Mouse (Mus musculus) liver, embryonic 11.5 days (tissue): ENCODE measurements around the gene Egfl8. TPM values are rescaled to one million over a fixed set of nuclear protein-coding genes. Genes with fewer than 3 reads are reported as not detected.

Experiments used
- ATAC-seq: fragments of 200-750 bp; cut with Nextera tagmentation; replicated peaks from 2 replicates; pipeline ENCODE4 v1.8.0; 2017; ENCODE audit warnings: moderate number of reproducible peaks, mild to moderate bottlenecking, moderate TSS enrichment, moderate library complexity; ENCODE audit not compliant: low FRiP score
- DNase-seq: peaks from one replicate; pipeline ENCODE4 v3.0.0-alpha.2; 2017; ENCODE audit warnings: low spot score
- H3K27ac ChIP-seq: fragments of 300-500 bp; sonication (generic); 2 replicates; pipeline ENCODE4 v1.5.1; 2014; ENCODE audit warnings: mild to moderate bottlenecking, low read depth, low read length, control low read depth
- H3K27me3 ChIP-seq: fragments of 300-500 bp; sonication (generic); replicated peaks from 2 replicates; pipeline ENCODE4 v1.6.1; 2014; ENCODE audit warnings: low read length, mixed read lengths; ENCODE audit not compliant: control insufficient read depth, insufficient read depth
- H3K36me3 ChIP-seq: fragments of 300-500 bp; sonication (generic); 2 replicates; pipeline ENCODE4 v1.6.1; 2014; ENCODE audit warnings: mild to moderate bottlenecking, low read length, moderate library complexity, mixed read lengths; ENCODE audit not compliant: control insufficient read depth, insufficient read depth
- H3K4me1 ChIP-seq: fragments of 300-500 bp; sonication (generic); replicated peaks from 2 replicates; pipeline ENCODE4 v1.6.1; 2014; ENCODE audit warnings: low read length, mixed read lengths; ENCODE audit not compliant: control insufficient read depth, insufficient read depth
- H3K4me2 ChIP-seq: fragments of 300-500 bp; sonication (generic); 2 replicates; pipeline ENCODE4 v1.6.1; 2014; ENCODE audit warnings: mild to moderate bottlenecking, control low read depth, moderate library complexity
- H3K4me3 ChIP-seq: fragments of 300-500 bp; sonication (generic); 2 replicates; pipeline ENCODE4 v1.5.1; 2014; ENCODE audit warnings: low read depth, low read length, control low read depth
- H3K9ac ChIP-seq: fragments of 300-500 bp; sonication (generic); 2 replicates; pipeline ENCODE4 v1.6.1; 2014; ENCODE audit warnings: low read depth, low read length, control low read depth
- H3K9me3 ChIP-seq: fragments of 300-500 bp; sonication (generic); 2 replicates; pipeline ENCODE4 v1.6.1; 2016; ENCODE audit warnings: low read length, inconsistent platforms, mixed read lengths; ENCODE audit not compliant: control insufficient read depth
- WGBS: fragments of 180-500 bp; shearing (Covaris S2); extraction: QIAGEN DNeasy Blood & Tissue Kit; methylation state at CpG from one replicate; pipeline ENCODE4 v1.1.7; 2014; 5-methylcytosine and 5-hydroxymethylcytosine counted together
- polyA plus RNA-seq: library from polyadenylated mRNA; unstranded; fragments of >200 nt; fragmentation: Nextera tagmentation; extraction: Ambion mirVana; gene quantifications from 2 replicates; pipeline ENCODE4 v1.2.1, GENCODE M21; 2014

Egfl8 gene
- polyA plus RNA-seq, 1 experiment from 2014 or later = 1.6 TPM

DNA sequence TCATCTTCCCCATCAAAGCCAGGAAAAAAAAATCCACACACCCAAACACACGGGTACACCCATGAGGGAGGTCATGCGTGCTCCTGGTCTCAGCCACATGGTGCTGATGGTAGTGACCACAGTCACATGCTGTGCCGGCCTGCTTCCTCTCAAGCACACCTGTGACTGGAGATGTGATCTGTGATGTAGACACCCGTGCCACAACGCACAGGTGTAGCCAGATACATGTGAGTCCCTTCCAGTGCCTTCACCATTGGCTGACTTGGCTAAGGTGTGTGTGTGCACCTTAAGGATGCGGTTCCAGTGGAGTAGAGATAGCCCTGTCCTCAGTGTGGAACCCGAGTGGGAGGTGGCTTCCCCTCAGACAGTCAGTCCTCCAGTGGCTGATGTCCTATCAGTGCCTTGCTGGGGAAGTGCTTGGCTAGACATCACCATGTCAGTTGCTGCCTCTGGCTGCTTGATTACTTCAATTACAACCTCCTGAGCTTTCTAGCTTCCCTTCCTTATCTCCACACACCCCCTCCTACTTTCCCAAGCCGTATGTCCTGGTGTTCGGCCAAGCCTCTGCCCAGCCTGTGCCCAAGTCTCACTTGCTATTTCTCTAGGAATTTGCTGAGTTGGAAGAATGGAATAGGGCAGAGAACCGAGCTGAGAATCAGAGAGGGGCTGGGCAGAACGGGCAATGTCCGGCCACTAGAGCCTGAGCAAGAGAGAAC is 43.6 kb upstream of the Egfl8 start:
- ATAC-seq (no peak), DNase-seq (no peak)
- Histone ChIP-seq H3K27me3 (peaks cover 37% of the 10 kb centered on the region), H3K4me1 (peaks cover 12% of the 10 kb centered on the region; the same call in 1 of the 2 replicates), H3K4me2 (no peak overlapping the region), H3K36me3 (no peaks in the 10 kb centered on the region), H3K4me3 (no peak overlapping the region), H3K9me3 (no peaks in the 10 kb centered on the region), H3K9ac (no peak overlapping the region), H3K27ac (no peak overlapping the region)
- 51% methylated on average over 12 of the region's 12 CpGs for WGBS

DNA sequence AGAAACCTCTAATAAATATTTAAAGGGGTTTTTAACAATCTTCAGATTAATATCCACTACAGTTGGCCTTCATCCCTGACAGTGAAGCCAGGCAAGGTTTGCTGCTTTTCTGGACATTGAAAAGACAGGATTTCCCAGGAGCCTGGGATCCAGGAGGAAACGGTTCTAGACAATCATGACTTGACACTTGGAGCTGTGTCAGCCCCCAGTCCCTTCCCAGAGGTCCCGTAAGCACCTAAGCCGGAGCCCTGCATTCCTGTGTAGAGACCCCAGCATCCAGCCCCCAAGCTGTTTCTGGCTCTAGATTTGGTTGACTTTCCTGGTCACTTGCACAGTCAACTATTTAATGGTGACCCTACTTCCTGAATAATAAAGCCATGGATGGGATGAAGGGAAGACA is 42.8 kb upstream of the Egfl8 start:
- Histone ChIP-seq H3K4me2 (no peak overlapping the region), H3K9ac (no peak overlapping the region), H3K36me3 (no peaks in the 10 kb centered on the region; the same call in 1 of the 2 replicates), H3K27ac (no peak overlapping the region), H3K27me3 (peaks cover 36% of the 10 kb centered on the region), H3K4me1 (peaks cover 12% of the 10 kb centered on the region), H3K4me3 (no peak overlapping the region), H3K9me3 (no peaks in the 10 kb centered on the region)
- DNase-seq = no peak
- ATAC-seq = no peak
- 71% methylated on average over 3 of the region's 3 CpGs for WGBS

DNA sequence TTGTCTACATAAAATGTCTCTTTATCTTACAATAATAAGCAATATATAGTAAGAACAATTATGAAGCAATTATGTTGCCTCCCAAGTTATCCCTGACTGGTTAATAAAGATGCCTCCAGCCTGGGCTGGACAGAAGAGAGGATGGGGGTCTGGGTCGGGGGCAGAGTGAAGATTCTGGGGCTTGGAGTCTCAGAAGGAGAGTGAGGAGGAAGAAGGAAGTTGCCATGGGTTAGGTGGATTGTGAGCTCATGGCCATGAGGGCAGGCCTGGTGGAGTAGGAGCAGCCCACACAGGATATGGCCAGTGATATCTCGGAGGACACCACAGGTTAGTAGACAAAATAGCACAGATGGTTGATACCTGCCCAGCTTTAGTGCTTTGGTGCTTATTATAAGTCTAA is 42.4 kb upstream of the Egfl8 start:
- Histone ChIP-seq H3K27me3 (peaks cover 34% of the 10 kb centered on the region), H3K4me2 (no peak overlapping the region), H3K27ac (no peak overlapping the region), H3K9ac (no peak overlapping the region), H3K4me3 (no peak overlapping the region), H3K9me3 (no peaks in the 10 kb centered on the region), H3K4me1 (peaks cover 12% of the 10 kb centered on the region), H3K36me3 (no peaks in the 10 kb centered on the region; the same call in 1 of the 2 replicates)
- no peak for DNase-seq
- no peak for ATAC-seq
- 42% methylated on average over 2 of the region's 2 CpGs for WGBS

DNA sequence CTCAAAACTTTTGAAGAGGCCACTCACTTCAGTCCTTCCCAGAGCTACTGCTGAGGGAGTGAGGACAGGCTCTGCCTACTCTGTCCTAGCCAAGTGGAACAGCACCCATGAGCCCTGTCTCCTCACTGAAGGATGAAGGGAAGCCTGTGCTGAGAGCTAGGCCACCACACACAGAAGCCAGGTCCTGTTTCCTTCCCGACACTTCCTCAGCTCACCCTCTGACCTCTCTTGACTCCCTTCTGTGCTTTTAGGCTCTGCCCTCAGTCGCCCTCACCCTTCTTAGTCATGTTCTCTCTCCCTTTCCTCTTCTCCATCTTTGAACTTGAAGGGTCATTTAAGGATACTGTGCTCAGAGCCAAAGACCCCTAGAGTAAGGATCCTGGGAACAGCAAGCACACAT is 41.5 kb upstream of the Egfl8 start:
- Histone ChIP-seq H3K27ac (no peak overlapping the region), H3K36me3 (peaks cover 2% of the 10 kb centered on the region; the same call in 1 of the 2 replicates), H3K9ac (no peak overlapping the region), H3K4me3 (no peak overlapping the region), H3K9me3 (no peaks in the 10 kb centered on the region), H3K4me2 (no peak overlapping the region), H3K27me3 (peaks cover 29% of the 10 kb centered on the region), H3K4me1 (peaks cover 12% of the 10 kb centered on the region)
- ATAC-seq (no peak), DNase-seq (no peak)
- 17% methylated on average over 2 of the region's 2 CpGs for WGBS

DNA sequence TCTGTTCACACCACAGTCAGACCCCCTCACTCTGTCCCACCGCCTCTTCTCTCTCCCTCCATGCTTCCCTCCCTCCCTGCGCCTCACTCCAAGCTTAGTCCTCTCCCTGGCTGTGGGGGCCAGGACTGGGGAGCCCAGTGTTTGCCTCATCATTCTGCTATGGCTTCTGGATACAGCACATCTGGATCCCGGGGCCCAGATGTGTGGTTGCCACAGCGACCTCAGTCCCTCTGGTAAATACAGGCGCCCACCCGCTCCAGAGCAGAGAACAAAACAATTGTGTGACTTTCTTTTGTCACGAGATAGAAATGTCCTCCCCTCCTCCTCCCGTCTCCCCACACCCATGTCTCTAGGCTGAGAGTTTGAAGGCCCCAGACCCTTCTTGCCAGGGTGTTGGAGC is 40.9 kb upstream of the Egfl8 start:
- Histone ChIP-seq H3K4me2 (no peak overlapping the region), H3K36me3 (peaks cover 8% of the 10 kb centered on the region), H3K4me1 (peaks cover 12% of the 10 kb centered on the region), H3K27ac (no peak overlapping the region), H3K27me3 (peaks cover 27% of the 10 kb centered on the region), H3K4me3 (no peak overlapping the region), H3K9me3 (no peaks in the 10 kb centered on the region), H3K9ac (no peak overlapping the region)
- DNase-seq (no peak), ATAC-seq (no peak)
- WGBS = 62% methylated on average over 8 of the region's 8 CpGs

DNA sequence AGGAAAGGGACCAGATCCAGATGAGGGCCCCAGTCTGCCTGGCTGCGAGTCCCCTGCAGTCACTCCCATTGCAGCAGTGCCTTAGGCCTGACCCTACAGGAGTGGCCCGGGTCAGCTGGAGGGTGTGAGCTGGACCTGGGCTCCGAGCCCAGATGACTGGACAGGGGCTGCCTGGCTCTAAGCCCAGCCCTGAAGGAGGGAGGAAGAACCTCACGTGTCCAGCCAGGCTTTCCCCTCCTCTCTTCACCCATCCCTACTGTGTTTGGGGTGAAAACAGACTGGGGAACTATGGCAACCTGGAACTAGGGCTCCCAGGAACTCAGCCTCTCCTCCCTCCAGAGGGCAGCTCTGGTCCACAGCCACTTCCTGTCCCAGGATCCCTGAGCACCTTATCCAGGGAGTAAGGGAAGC is 39.8 kb upstream of the Egfl8 start:
- no peak; the same call in 1 of the 2 replicates for ATAC-seq
- peaks cover 14% of the 10 kb centered on the region for H3K36me3 ChIP-seq
- no peak overlapping the region for H3K9ac ChIP-seq
- no peak overlapping the region for H3K4me2 ChIP-seq
- DNase-seq = no peak
- H3K27me3 ChIP-seq = peaks cover 17% of the 10 kb centered on the region
- H3K27ac ChIP-seq = no peak overlapping the region
- H3K9me3 ChIP-seq = no peaks in the 10 kb centered on the region
- peaks cover 3% of the 10 kb centered on the region for H3K4me1 ChIP-seq
- 61% methylated on average over 4 of the region's 4 CpGs for WGBS
- no peak overlapping the region for H3K4me3 ChIP-seq

DNA sequence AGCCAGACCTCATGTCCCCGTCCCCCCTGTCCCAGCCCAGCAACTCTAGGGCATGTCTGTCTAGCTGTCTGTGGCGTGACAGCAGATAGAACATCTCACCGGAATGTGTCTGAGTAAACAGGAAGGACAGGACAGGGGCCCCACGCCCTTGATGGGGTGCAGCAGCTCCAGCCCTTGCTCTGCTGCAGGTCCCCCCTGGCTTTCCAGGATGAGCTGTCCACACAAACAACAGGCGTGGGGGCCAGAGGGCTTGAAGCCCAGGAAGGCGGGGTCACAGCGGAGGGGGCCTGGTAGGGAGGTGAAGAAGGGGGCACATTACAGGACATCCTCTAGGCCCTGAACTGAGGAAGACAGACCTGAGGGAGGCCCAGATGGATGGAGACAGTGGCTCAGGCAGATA is 39.4 kb upstream of the Egfl8 start:
- 62% methylated on average over 7 of the region's 7 CpGs for WGBS
- H3K36me3 ChIP-seq = peaks cover 18% of the 10 kb centered on the region
- no peaks in the 10 kb centered on the region for H3K9me3 ChIP-seq
- H3K27ac ChIP-seq = no peak overlapping the region
- no peak overlapping the region for H3K4me3 ChIP-seq
- DNase-seq (no peak), ATAC-seq (no peak)
- no peak overlapping the region for H3K9ac ChIP-seq
- no peak overlapping the region for H3K4me2 ChIP-seq
- H3K27me3 ChIP-seq = peaks cover 12% of the 10 kb centered on the region
- peaks cover 3% of the 10 kb centered on the region for H3K4me1 ChIP-seq

DNA sequence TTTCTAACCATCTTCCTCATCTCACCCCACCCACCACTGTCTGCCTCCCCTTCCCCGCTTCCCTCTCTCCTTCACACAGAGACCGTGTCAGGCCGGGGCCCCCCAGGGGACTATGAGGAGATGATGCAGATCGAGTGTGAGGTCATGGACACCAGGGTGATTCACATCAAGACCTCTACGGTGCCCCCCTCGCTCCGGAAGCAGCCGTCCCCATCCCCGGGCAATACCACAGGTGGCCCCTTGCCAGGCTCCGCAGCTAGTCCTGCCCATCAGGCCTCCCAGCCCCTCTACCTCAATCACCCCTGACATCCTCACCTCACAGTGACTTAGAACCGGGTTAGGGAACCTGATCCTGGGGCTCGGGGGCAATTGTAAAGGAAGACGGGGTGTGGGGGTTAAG is 38.6 kb upstream of the Egfl8 start:
- WGBS = 94% methylated on average over 13 of the region's 13 CpGs

DNA sequence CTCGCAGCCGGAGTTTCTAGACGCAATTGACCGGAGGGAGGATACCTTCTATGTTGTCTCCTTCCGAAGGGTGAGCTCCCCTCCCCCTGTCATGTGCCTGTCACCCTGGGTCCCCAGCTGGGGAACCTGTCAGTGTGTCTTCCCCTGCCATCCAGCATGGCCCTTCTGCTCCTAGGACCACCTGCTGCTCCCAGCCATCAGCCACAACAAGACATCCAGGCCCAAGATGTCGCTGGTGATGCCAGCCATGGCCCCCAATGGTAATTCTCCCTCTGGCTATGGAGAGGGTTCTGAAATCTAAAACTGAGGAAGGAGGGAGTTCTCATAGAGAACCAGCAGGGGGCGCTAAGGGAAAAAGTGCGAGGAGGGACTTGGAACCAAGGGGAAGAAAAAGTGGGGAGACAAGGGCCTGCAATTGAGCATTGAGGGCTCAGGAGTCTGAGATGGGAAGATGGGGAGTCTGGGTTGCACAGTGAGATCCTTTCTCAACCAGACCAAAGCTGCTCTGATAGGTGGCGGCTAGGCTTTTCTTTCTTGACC is 38.0 kb upstream of the Egfl8 start:
- H3K36me3 ChIP-seq = peaks cover 26% of the 10 kb centered on the region
- H3K4me1 ChIP-seq = peaks cover 3% of the 10 kb centered on the region
- H3K9me3 ChIP-seq = no peaks in the 10 kb centered on the region
- H3K27me3 ChIP-seq = peaks cover under 1% of the 10 kb centered on the region
- no peak overlapping the region for H3K27ac ChIP-seq
- 65% methylated on average over 9 of the region's 9 CpGs for WGBS
- no peak overlapping the region for H3K4me2 ChIP-seq
- DNase-seq (no peak), ATAC-seq (no peak)
- no peak overlapping the region for H3K4me3 ChIP-seq
- no peak overlapping the region for H3K9ac ChIP-seq

More for the DNA sequence above, 38.6 kb upstream of the Egfl8 start:
- Histone ChIP-seq H3K9ac (no peak overlapping the region), H3K9me3 (no peaks in the 10 kb centered on the region), H3K36me3 (peaks cover 22% of the 10 kb centered on the region), H3K4me3 (no peak overlapping the region), H3K4me1 (peaks cover 3% of the 10 kb centered on the region), H3K27ac (no peak overlapping the region), H3K4me2 (no peak overlapping the region), H3K27me3 (peaks cover 6% of the 10 kb centered on the region)
- no peak for DNase-seq
- no peak for ATAC-seq
